Mouse (Mus musculus) megakaryocyte, embryonic 14.5 days (primary cell): ENCODE data around the gene Speer1. TPM values are rescaled to one million over a fixed set of nuclear protein-coding genes. Genes with fewer than 3 reads are reported as not detected.
"Not testable (repeated sequence)": the region's sequence is repeated elsewhere in the genome, so short reads cannot be mapped to it uniquely, and the experiment has no call there.

ENCODE experiments used
- H3K27me3 ChIP-seq: replicated peaks from 2 replicates; pipeline ENCODE3; 2012; ENCODE audit warnings: inconsistent platforms
- H3K36me3 ChIP-seq: replicated peaks from 2 replicates; pipeline ENCODE3; 2012; ENCODE audit warnings: low read length, inconsistent platforms, mixed read lengths
- H3K4me1 ChIP-seq: 2 replicates; pipeline ENCODE4 v1.6.1; 2012; ENCODE audit warnings: inconsistent platforms
- H3K4me3 ChIP-seq: replicated peaks from 2 replicates; pipeline ENCODE3; 2012; ENCODE audit warnings: moderate library complexity, mild to moderate bottlenecking, inconsistent platforms
- H3K9me3 ChIP-seq: 2 replicates; pipeline ENCODE4 v1.6.1; 2012; ENCODE audit warnings: inconsistent platforms
- polyA plus RNA-seq: library from polyadenylated mRNA; stranded (reverse); fragments of >175 nt; gene quantifications from 2 replicates; pipeline ENCODE4 v1.2.3, GENCODE M21; 2012; ENCODE audit warnings: low replicate concordance; ENCODE audit not compliant: insufficient read depth

The Speer1 gene
- not detected in 2 replicates for polyA plus RNA-seq

DNA sequence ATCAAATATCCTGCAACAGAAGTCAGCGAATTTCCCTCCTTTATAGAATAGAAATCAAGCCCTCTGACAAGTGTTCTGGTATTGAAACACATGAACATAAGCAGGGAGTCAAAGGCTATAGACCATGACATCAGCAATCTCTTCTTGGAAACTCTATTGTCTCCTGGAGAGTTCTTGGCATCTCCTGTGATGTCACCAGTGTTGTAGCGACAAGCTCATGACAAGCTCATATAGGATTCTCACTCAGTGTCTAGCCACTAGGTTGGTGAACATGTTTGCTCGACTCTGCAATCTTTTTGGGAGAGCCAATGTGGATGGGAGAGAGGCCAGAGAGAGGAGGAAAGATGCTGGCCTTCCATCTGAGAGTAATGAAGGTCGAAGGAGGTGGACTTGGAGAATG lies at the start of gene Speer1:
Speer1 (plus strand) TSS at position 301 of the 400 bp plus-strand sequence.
- H3K9me3 ChIP-seq, H3K27me3 ChIP-seq, H3K4me3 ChIP-seq, H3K36me3 ChIP-seq, H3K4me1 ChIP-seq: not testable (repeated sequence)

Other genes with a start within 250 kb of the Speer1 start
- gene Gm8879, start 213.9 kb upstream of the Speer1 start, polyA plus RNA-seq, result not detected in 2 replicates
- not detected in 2 replicates for gene Gm5861, start 158.4 kb upstream of the Speer1 start, polyA plus RNA-seq
- gene Gm8890, start 85.5 kb upstream of the Speer1 start, polyA plus RNA-seq, result not detected in 2 replicates
- not detected in 2 replicates for gene Gm8897, start 74.9 kb downstream of the Speer1 start, polyA plus RNA-seq
- gene Gm8906, start 161.2 kb downstream of the Speer1 start, polyA plus RNA-seq, result not detected in 2 replicates